Mouse (Mus musculus) erythroblast, embryonic 14.5 days (primary cell): ENCODE results near the gene Gimap3. TPM values are rescaled to one million over a fixed set of nuclear protein-coding genes. Genes with fewer than 3 reads are reported as not detected.

ENCODE experiments used
- H3K27me3 ChIP-seq: 2 replicates; pipeline ENCODE4 v1.6.1; 2012; ENCODE audit warnings: inconsistent platforms; ENCODE audit not compliant: control insufficient read depth
- H3K36me3 ChIP-seq: 2 replicates; pipeline ENCODE4 v1.6.1; 2012; ENCODE audit warnings: mild to moderate bottlenecking, inconsistent platforms; ENCODE audit not compliant: control insufficient read depth
- H3K4me1 ChIP-seq: 2 replicates; pipeline ENCODE4 v1.6.1; 2012; ENCODE audit warnings: inconsistent platforms; ENCODE audit not compliant: control insufficient read depth
- H3K4me3 ChIP-seq: replicated peaks from 2 replicates; pipeline ENCODE3; 2012; ENCODE audit warnings: moderate library complexity, mild to moderate bottlenecking, inconsistent platforms
- H3K9me3 ChIP-seq: 2 replicates; pipeline ENCODE4 v1.6.1; 2012; ENCODE audit warnings: low read length, inconsistent platforms, mixed read lengths; ENCODE audit not compliant: control insufficient read depth
- GATA1 ChIP-seq: IDR thresholded peaks from 2 replicates; pipeline ENCODE4 v1.6.1; 2012; ENCODE audit warnings: low read length, inconsistent platforms, mixed read lengths
- TAL1 ChIP-seq: IDR thresholded peaks from 3 replicates; pipeline ENCODE4 v1.6.1; 2012; ENCODE audit warnings: low read length, inconsistent platforms, mixed read lengths
- polyA plus RNA-seq: library from polyadenylated mRNA; stranded (reverse); fragments of >175 nt; gene quantifications from 2 replicates; pipeline ENCODE4 v1.2.3, GENCODE M21; 2012

Gimap3 gene
- polyA plus RNA-seq, 1 experiment: 0.02 TPM

DNA sequence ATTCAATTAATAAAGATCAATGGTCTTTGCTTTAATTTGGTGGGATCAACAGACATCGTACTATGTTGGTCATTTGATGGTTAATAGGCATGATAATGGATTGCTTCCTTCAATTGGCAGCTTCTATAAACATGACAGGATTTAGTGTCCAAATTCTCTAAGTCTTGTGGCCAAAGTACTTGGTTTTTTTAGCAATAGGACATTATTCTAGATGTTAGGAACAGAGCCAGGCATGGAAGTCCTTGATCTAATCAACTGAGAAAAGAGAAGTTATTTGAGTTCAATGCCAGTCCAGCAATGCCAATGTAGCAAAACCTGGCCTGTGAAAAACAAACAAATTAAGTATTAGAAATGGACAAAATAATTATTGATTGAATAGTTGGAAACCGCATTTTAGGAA is 14.9 kb upstream of the Gimap3 start:
- no peak overlapping the region for H3K4me3 ChIP-seq
- H3K27me3 ChIP-seq: no peaks in the 10 kb centered on the region
- H3K36me3 ChIP-seq: no peaks in the 10 kb centered on the region
- no peaks in the 10 kb centered on the region for H3K4me1 ChIP-seq
- TF ChIP-seq TAL1 (no peak), GATA1 (no peak)
- H3K9me3 ChIP-seq: no peaks in the 10 kb centered on the region

DNA sequence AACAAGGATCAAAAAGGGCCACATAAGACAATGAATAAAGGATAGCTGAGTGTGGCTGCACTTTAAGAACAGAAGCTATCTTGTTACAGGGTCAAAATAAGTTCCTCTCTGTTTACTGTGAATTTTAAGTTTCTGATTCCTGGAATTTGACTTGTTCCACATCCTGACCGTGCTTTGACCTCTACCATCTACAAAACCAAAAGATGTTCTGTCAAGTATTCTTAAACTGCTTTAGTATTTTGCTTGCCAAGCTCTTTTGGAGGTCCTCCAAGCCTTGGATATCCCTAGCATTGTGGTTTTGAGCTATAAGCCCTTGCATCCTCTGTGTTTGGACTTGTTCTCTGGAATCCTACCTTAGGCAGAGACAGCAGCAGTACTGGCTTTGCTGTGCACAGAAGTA is 14.5 kb upstream of the Gimap3 start:
- no peak overlapping the region for H3K4me3 ChIP-seq
- no peaks in the 10 kb centered on the region for H3K4me1 ChIP-seq
- H3K9me3 ChIP-seq: no peaks in the 10 kb centered on the region
- H3K36me3 ChIP-seq: no peaks in the 10 kb centered on the region
- TF ChIP-seq TAL1 (no peak), GATA1 (no peak)
- H3K27me3 ChIP-seq: no peaks in the 10 kb centered on the region

DNA sequence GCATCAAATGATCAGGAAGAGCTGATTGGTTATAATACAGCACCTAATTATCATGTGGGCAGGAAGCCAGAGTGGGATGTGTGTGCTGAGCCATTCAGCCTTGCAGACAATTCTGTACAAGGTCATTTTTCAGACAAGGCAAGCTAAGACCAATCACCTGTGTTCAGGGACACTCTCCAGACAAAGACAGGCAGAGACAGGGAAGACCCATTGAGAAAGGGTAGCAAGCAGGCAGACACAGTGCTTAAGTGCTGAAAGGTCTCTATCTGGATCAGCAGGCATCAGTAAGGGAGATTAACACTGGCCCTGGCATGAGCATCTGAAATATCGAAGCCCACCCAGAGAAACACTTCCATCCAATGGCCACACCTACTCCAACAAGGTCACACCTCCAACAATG is 13.8 kb upstream of the Gimap3 start:
- TF ChIP-seq GATA1 (no peak), TAL1 (no peak)
- Histone ChIP-seq H3K4me3 (no peak overlapping the region), H3K4me1 (no peaks in the 10 kb centered on the region), H3K27me3 (no peaks in the 10 kb centered on the region), H3K36me3 (no peaks in the 10 kb centered on the region), H3K9me3 (peaks cover 4% of the 10 kb centered on the region)

GRCm38 (mm10) chr6:48772030-48772429 is 1.4 kb upstream of the Gimap3 start:
- no peaks in the 10 kb centered on the region; the same call in 1 of the 2 replicates for H3K9me3 ChIP-seq
- no peaks in the 10 kb centered on the region for H3K4me1 ChIP-seq
- H3K4me3 ChIP-seq: no peak overlapping the region
- no peak for TF ChIP-seq TAL1
- no peak for TF ChIP-seq GATA1
- no peaks in the 10 kb centered on the region for H3K36me3 ChIP-seq
- H3K27me3 ChIP-seq: no peaks in the 10 kb centered on the region

DNA sequence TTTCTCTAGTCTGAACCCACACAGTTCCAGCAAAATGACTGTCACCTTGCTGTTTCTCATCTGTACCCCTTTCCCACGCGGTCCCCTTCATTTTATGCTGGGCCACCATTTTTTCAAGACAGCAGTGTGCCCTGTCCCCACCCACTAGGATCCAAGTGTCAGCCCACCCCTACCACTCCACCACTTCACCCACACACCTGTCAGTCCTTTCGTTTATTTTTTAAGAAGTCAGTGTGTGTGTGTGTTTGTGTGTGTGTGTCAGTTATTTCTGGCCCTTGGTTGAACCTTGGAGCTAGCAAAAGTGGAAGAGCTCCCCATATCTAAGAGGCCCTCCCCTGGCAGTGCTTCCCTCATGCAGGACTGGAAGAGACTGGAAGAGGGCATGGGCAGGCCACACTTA is 1.7 kb downstream of the Gimap3 start:
- TF ChIP-seq TAL1 (no peak), GATA1 (no peak)
- no peaks in the 10 kb centered on the region for H3K4me1 ChIP-seq
- H3K4me3 ChIP-seq: no peak overlapping the region
- H3K9me3 ChIP-seq: peaks cover 6% of the 10 kb centered on the region
- H3K36me3 ChIP-seq: no peaks in the 10 kb centered on the region
- H3K27me3 ChIP-seq: no peaks in the 10 kb centered on the region

- Histone ChIP-seq H3K4me3 (no peak overlapping the region), H3K4me1 (no peaks in the 10 kb centered on the region), H3K27me3 (no peaks in the 10 kb centered on the region), H3K9me3 (peaks cover 6% of the 10 kb centered on the region), H3K36me3 (no peaks in the 10 kb centered on the region)
- TF ChIP-seq TAL1: no peak
- TF ChIP-seq GATA1: no peak
Observed at GRCm38 (mm10) chr6:48768178-48768869, 2.3 kb downstream of the Gimap3 start.

GRCm38 (mm10) chr6:48764496-48764895 is 6.2 kb downstream of the Gimap3 start:
- TF ChIP-seq TAL1: no peak
- TF ChIP-seq GATA1: no peak
- Histone ChIP-seq H3K4me1 (no peaks in the 10 kb centered on the region), H3K27me3 (no peaks in the 10 kb centered on the region), H3K4me3 (no peak overlapping the region), H3K36me3 (no peaks in the 10 kb centered on the region), H3K9me3 (peaks cover 6% of the 10 kb centered on the region)

- TF ChIP-seq GATA1: no peak
- TF ChIP-seq TAL1: no peak
- Histone ChIP-seq H3K36me3 (no peaks in the 10 kb centered on the region), H3K27me3 (no peaks in the 10 kb centered on the region), H3K4me3 (no peak overlapping the region), H3K4me1 (no peaks in the 10 kb centered on the region), H3K9me3 (peaks cover 6% of the 10 kb centered on the region)
Observed at GRCm38 (mm10) chr6:48763567-48764270, 6.9 kb downstream of the Gimap3 start.

DNA sequence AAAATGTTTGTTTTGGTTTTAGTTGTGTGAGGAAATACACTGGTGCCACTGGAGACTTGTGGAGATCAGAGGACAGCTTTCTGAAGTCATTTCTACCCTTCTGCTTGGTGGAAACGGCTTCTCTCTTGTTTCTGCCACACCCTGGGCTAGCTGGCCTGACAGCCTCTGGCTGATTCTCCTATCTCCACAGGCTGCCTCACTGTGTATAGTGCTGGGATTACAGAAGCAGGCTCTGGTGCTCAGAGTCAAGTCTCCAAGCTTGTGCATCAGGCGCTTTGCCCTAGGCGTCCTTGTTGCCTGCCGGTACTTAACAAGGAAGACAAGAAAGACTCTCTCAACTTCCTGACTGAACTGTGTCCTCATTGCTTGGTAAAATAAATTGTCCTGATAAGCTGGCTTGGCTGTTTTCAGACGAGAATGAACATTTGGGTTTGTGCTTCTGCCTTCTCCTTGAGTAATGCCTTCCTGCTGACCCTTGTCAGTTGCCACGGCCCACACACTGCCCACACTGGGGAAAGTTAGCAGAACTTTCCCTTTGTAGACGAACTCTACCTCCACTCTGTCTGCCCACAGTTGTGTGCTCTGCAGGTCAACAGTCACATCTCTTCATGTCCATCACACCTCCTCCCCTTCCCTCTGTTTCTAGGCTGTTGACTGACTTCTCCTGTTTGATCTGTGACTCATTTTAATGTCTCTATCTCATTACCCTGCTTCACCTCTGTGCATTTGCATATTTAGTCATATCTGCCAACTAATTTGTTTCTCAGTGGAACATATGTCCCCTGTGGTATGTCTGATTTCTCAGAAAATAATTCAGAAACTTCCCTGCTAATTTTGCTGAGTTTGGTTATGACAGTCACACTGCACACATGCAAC is 23.3 kb downstream of the Gimap3 start:
- no peaks in the 10 kb centered on the region for H3K9me3 ChIP-seq
- TF ChIP-seq GATA1 (no peak), TAL1 (no peak)
- no peaks in the 10 kb centered on the region for H3K27me3 ChIP-seq
- no peaks in the 10 kb centered on the region for H3K36me3 ChIP-seq
- no peak overlapping the region for H3K4me3 ChIP-seq
- no peaks in the 10 kb centered on the region; the same call in 1 of the 2 replicates for H3K4me1 ChIP-seq
